Mouse (Mus musculus) erythroid progenitor cell, adult 5-6 weeks (primary cell): ENCODE results near the gene Tmem238. TPM values are rescaled to one million over a fixed set of nuclear protein-coding genes. Genes with fewer than 3 reads are reported as not detected.

Experiments
- ATAC-seq: replicated peaks from 2 replicates; pipeline ENCODE4 v1.8.0; 2016; ENCODE audit warnings: moderate number of reproducible peaks, mild to moderate bottlenecking, moderate TSS enrichment, inconsistent platforms; ENCODE audit not compliant: poor library complexity, low FRiP score, severe bottlenecking
- total RNA-seq, 2 experiments: library from RNA; stranded (forward) in 1 of 2; stranded (reverse) in 1 of 2; fragments of 150-400 nt in 1 of 2; fragments of 186-747, 209-891 nt in 1 of 2; gene quantifications; 2 replicates each; pipeline versions ENCODE4 v1.2.3 to v1.2.4; 2015 to 2017; ENCODE audit warnings: low replicate concordance in 2 of 2

The Tmem238 gene
- total RNA-seq, 2 experiments from 2014 or later, result 0.98 TPM; not detected in 1

- peak; percentile 74 for ATAC-seq
These were observed 37.3 kb downstream of the Tmem238 start for GRCm38 (mm10) chr7:4751971-4752820.

DNA sequence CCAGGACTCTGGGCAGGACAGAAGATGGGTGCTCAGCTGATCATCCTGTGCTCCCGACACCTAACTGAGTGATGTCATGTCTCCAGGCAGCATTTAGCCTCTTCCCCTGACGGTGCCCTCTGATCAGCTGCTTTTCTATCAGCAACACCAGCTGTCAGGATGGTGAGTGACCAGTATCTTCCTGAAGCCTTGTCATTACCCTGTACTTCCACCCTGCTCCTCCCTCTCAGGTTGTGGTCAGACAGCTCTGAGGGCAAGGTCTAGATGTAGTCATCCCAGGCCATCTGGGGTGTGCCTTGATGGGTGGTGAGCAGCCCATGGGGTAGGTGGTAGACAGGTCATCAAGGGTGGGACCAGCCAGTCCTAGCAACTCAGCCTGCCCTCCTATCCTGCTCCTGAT is 40.3 kb downstream of the Tmem238 start:
- peak; percentile 20 for ATAC-seq

- no peak for ATAC-seq
These were observed 41.1 kb downstream of the Tmem238 start for GRCm38 (mm10) chr7:4748321-4748720.

DNA sequence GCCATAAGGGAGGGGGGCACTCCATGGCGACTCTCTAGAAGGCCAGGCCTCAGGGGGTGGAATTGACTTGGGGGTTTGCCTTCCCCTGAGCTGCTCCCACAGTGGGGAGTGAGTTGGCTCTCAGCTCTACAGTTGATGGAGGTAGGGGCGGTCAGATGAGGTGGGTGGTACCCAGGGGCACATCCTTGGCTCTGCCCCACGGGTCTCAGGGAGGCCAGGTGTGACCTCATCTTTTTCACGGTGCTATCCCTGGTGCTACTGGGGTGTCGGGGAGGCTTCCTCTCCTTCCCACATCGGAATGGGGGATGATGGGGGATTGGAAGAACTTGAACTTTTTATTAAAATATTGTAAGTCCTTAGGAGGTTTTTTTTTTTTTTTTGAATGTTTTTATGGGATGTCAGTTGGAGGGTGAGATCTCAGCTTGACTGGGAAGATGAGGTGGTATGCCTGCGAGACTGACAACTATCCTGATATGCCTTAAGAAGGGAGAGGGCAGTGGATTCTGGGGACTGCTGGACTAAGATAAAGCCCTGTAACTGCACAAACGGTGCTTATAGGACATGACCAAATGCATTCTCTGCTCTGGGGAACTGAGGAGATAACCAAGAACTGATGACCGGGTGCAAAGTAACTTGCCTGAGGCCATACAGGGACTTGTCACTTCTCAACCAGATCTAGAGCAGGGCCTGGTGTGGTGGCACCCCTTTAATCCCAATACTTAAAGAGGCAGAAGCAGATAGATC is 42.1 kb downstream of the Tmem238 start:
- ATAC-seq, result peak; percentile 61

DNA sequence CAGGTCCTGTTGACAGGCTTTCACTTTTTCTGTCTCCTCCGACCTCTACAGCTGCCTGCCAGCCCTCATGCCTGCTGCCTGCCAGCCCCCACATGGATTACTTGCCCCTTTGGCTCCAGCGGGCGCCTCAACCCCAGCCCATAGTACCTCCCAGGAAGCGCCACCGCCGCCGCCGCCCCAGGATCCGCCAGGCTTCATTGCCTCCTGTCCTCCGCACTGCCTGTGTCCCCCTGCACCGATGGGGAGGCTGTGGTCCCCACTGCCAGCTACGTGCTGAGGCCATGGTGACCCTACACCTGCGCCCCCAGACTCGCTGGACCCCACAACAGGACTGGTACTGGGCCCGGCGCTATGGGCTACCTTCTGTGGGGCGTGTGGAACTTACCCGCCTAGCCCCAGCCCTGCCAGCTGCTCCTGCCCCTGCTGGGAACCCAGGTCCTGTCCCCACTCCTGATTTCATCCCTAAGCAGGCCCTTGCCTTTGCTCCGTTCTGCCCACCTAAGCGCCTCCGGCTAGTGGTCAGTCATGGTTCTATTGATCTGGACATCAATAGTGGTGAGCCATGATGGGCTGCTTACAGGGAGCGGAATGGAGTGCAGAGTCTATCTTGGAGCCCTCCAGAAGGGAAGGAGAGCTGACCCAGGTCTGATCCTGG is 43.0 kb downstream of the Tmem238 start:
- ATAC-seq, result no peak

- no peak for ATAC-seq
These were observed 44.6 kb downstream of the Tmem238 start for GRCm38 (mm10) chr7:4744886-4745285.

GRCm38 (mm10) chr7:4743354-4743753 is 46.1 kb downstream of the Tmem238 start:
- no peak for ATAC-seq

DNA sequence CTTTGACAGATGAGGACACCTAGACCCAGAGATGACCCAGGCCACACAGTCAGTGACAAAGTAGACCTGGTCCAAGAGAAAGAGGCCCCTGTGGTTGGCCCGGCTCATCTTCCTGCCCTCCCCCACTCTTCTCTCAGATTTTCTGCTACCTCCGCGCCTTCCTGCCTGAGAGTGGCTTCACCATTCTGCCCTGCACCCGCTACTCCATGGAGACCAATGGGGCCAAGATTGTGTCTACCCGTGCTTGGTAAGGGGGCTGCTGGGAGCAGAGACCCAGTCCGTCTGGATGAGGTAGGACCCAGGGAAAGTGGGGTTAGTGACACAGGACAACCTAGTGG is 47.0 kb downstream of the Tmem238 start:
- ATAC-seq, result no peak

- ATAC-seq, result no peak
These were observed 47.6 kb downstream of the Tmem238 start for GRCm38 (mm10) chr7:4741672-4742481.

DNA sequence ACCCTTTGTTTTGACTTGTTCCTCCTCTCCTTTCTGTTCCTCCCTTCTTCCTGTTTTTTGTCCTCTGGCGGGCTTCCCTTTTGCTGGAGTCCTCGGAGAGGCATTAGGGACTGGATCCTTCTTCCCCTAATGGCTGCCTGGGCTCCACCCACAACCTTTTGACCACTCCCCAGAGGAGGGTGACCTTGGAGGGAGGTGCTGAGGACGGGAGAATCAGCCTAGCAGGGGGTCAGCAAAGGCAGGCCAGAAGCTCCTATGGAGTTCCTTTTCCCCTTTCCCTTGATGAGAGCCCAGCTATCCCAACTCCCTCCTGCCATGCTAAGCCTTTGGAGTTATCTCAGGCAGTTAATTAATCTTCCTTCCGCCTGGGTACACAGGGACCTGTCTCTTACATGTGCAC is 48.3 kb downstream of the Tmem238 start:
- ATAC-seq, result peak; percentile 70

DNA sequence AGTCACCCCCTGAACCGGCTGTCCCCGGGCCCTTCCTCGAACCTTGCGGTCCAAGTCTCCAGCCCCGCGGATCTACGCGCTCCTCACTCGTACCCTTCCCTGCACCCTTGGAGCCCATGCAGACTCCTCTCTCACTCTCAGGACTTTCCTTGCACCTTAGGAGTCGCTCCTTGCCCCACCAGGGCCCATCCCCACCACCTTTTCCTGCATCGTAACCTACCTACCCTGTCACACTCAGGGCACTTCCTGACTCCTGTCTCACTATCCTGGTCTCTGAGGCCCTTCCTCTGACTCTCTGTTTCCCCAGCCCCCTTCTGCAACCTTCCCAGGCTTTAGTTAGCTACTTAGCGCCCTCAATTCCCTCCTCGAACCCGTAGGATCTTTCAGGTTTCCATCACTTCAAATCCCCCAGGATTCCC is 49.1 kb downstream of the Tmem238 start:
- ATAC-seq, result no peak

DNA sequence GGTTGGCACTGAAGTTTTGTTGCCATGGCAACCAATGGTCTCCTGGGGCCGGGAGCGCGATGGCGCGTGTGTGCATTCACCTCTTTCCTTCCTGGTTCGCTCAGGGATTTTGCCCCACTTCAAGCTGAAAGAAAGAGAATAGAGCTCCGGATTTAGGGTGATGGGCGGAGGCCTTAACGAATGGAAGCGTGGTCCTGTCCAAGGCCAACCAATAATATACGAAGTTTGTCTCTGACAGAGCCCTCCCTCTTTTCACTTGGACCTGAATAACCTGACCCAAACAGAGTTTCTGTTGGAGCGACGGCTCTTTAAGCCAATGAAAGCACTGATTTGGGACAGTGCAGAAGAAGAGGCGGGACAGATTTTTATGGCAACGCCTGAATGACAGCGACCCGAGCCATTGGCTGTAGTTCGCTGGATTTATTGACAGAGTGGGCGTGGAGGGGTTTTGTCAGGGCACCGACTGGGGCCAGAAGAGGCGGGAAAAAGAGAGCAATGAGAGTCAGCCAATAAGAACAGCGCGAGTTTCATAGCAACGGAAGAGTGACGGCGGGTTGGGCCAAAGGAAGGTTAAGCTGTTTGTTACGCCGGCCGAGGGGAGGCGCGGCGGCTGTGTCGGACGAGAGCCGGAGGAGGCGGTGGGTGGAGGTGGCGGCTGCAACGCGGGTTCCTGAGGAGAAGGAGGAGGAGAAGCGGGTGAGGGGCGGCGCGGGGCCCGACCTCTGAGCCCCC is 49.7 kb downstream of the Tmem238 start, which contains the start of gene Kmt5c:
TSS of gene Kmt5c (plus strand) at position 572 of the 732 bp plus-strand sequence.
- ATAC-seq, result peak; percentile 86

- ATAC-seq, result no peak
These were observed 50.4 kb downstream of the Tmem238 start for GRCm38 (mm10) chr7:4739041-4739543.

Other genes starting within 250 kb of the Tmem238 start
Only the 30 nearest of the 31 such genes appear.
- gene Syt5, start 242.1 kb downstream of the Tmem238 start, total RNA-seq (2015; ENCODE audit: low replicate concordance), result not detected in 2 replicates
- not detected in 2 replicates for gene Syt5, start 242.1 kb downstream of the Tmem238 start, total RNA-seq (2017; ENCODE audit: low replicate concordance)
- not detected in 2 replicates for gene Ptprh, start 185.6 kb downstream of the Tmem238 start, total RNA-seq (2015; ENCODE audit: low replicate concordance)
- not detected in 2 replicates for gene Ptprh, start 185.6 kb downstream of the Tmem238 start, total RNA-seq (2017; ENCODE audit: low replicate concordance)
- 72.1 and 91.0 TPM in 2 replicates for gene Tmem86b, start 158.2 kb downstream of the Tmem238 start, total RNA-seq (2015; ENCODE audit: low replicate concordance)
- 37.6 and 45.8 TPM in 2 replicates for gene Tmem86b, start 158.2 kb downstream of the Tmem238 start, total RNA-seq (2017; ENCODE audit: low replicate concordance)
- gene Ppp6r1, start 130.6 kb downstream of the Tmem238 start, total RNA-seq (2015; ENCODE audit: low replicate concordance), result 62.0 and 84.3 TPM in 2 replicates
- gene Ppp6r1, start 130.6 kb downstream of the Tmem238 start, total RNA-seq (2017; ENCODE audit: low replicate concordance), result 73.6 and 85.1 TPM in 2 replicates
- gene Hspbp1, start 104.6 kb downstream of the Tmem238 start, total RNA-seq (2015; ENCODE audit: low replicate concordance), result 4.0 and 32.3 TPM in 2 replicates
- gene Hspbp1, start 104.6 kb downstream of the Tmem238 start, total RNA-seq (2017; ENCODE audit: low replicate concordance), result 2.8 and 3.2 TPM in 2 replicates
- not detected in 2 replicates for gene Brsk1, start 99.1 kb downstream of the Tmem238 start, total RNA-seq (2015; ENCODE audit: low replicate concordance)
- gene Brsk1, start 99.1 kb downstream of the Tmem238 start, total RNA-seq (2017; ENCODE audit: low replicate concordance), result not detected in 2 replicates
- gene Tmem150b, start 64.4 kb downstream of the Tmem238 start, total RNA-seq (2015; ENCODE audit: low replicate concordance), result 1.4 TPM in 1 of 2 replicates, not detected in the other
- gene Tmem150b, start 64.4 kb downstream of the Tmem238 start, total RNA-seq (2017; ENCODE audit: low replicate concordance), result 0.68 TPM in 1 of 2 replicates, not detected in the other
- 24.9 and 33.1 TPM in 2 replicates for gene Kmt5c, start 49.5 kb downstream of the Tmem238 start, total RNA-seq (2015; ENCODE audit: low replicate concordance)
- gene Kmt5c, start 49.5 kb downstream of the Tmem238 start, total RNA-seq (2017; ENCODE audit: low replicate concordance), result 59.4 and 64.2 TPM in 2 replicates
- gene Cox6b2, start 36.6 kb downstream of the Tmem238 start, total RNA-seq (2015; ENCODE audit: low replicate concordance), result 54.1 and 81.8 TPM in 2 replicates
- 49.8 and 94.9 TPM in 2 replicates for gene Cox6b2, start 36.6 kb downstream of the Tmem238 start, total RNA-seq (2017; ENCODE audit: low replicate concordance)
- gene Fam71e2, start 18.4 kb downstream of the Tmem238 start, total RNA-seq (2015; ENCODE audit: low replicate concordance), result not detected in 2 replicates
- gene Fam71e2, start 18.4 kb downstream of the Tmem238 start, total RNA-seq (2017; ENCODE audit: low replicate concordance), result not detected in 2 replicates
- gene Il11, start 6.8 kb downstream of the Tmem238 start, total RNA-seq (2015; ENCODE audit: low replicate concordance), result not detected in 2 replicates
- not detected in 2 replicates for gene Il11, start 6.8 kb downstream of the Tmem238 start, total RNA-seq (2017; ENCODE audit: low replicate concordance)
- not detected in 2 replicates for gene Tmem190, start 6.7 kb downstream of the Tmem238 start, total RNA-seq (2015; ENCODE audit: low replicate concordance)
- not detected in 2 replicates for gene Tmem190, start 6.7 kb downstream of the Tmem238 start, total RNA-seq (2017; ENCODE audit: low replicate concordance)
- gene Rpl28, start 3.2 kb upstream of the Tmem238 start, total RNA-seq (2015; ENCODE audit: low replicate concordance), result 603 and 642 TPM in 2 replicates
- gene Rpl28, start 3.2 kb upstream of the Tmem238 start, total RNA-seq (2017; ENCODE audit: low replicate concordance), result 83.6 and 269 TPM in 2 replicates
- 686 and 831 TPM in 2 replicates for gene Ube2s, start 22.9 kb upstream of the Tmem238 start, total RNA-seq (2015; ENCODE audit: low replicate concordance)
- 310 and 437 TPM in 2 replicates for gene Ube2s, start 22.9 kb upstream of the Tmem238 start, total RNA-seq (2017; ENCODE audit: low replicate concordance)
- not detected in 2 replicates for gene Shisa7, start 55.0 kb upstream of the Tmem238 start, total RNA-seq (2015; ENCODE audit: low replicate concordance)
- gene Shisa7, start 55.0 kb upstream of the Tmem238 start, total RNA-seq (2017; ENCODE audit: low replicate concordance), result not detected in 2 replicates
- gene Isoc2b, start 80.6 kb upstream of the Tmem238 start, total RNA-seq (2015; ENCODE audit: low replicate concordance), result not detected in 2 replicates
- gene Isoc2b, start 80.6 kb upstream of the Tmem238 start, total RNA-seq (2017; ENCODE audit: low replicate concordance), result 1.5 TPM in 1 of 2 replicates, not detected in the other
- 2.2 TPM in 1 of 2 replicates, not detected in the other for gene Isoc2a, start 87.5 kb upstream of the Tmem238 start, total RNA-seq (2015; ENCODE audit: low replicate concordance)
- gene Isoc2a, start 87.5 kb upstream of the Tmem238 start, total RNA-seq (2017; ENCODE audit: low replicate concordance), result 0.26 and 1.8 TPM in 2 replicates
- not detected in 2 replicates for gene Gm36210, start 116.9 kb upstream of the Tmem238 start, total RNA-seq (2015; ENCODE audit: low replicate concordance)
- not detected in 2 replicates for gene Gm36210, start 116.9 kb upstream of the Tmem238 start, total RNA-seq (2017; ENCODE audit: low replicate concordance)
- gene Zfp628, start 125.6 kb upstream of the Tmem238 start, total RNA-seq (2015; ENCODE audit: low replicate concordance), result 7.1 and 8.6 TPM in 2 replicates
- 4.6 and 11.6 TPM in 2 replicates for gene Zfp628, start 125.6 kb upstream of the Tmem238 start, total RNA-seq (2017; ENCODE audit: low replicate concordance)
- 2.9 TPM in 1 of 2 replicates, not detected in the other for gene Nat14, start 132.4 kb upstream of the Tmem238 start, total RNA-seq (2015; ENCODE audit: low replicate concordance)
- gene Nat14, start 132.4 kb upstream of the Tmem238 start, total RNA-seq (2017; ENCODE audit: low replicate concordance), result 0.64 and 4.4 TPM in 2 replicates
- not detected in 2 replicates for gene Ssc5d, start 136.1 kb upstream of the Tmem238 start, total RNA-seq (2015; ENCODE audit: low replicate concordance)
- not detected in 2 replicates for gene Ssc5d, start 136.1 kb upstream of the Tmem238 start, total RNA-seq (2017; ENCODE audit: low replicate concordance)
- gene Sbk2, start 174.8 kb upstream of the Tmem238 start, total RNA-seq (2015; ENCODE audit: low replicate concordance), result not detected in 2 replicates
- not detected in 2 replicates for gene Sbk2, start 174.8 kb upstream of the Tmem238 start, total RNA-seq (2017; ENCODE audit: low replicate concordance)
- not detected in 2 replicates for gene Sbk3, start 181.5 kb upstream of the Tmem238 start, total RNA-seq (2015; ENCODE audit: low replicate concordance)
- not detected in 2 replicates for gene Sbk3, start 181.5 kb upstream of the Tmem238 start, total RNA-seq (2017; ENCODE audit: low replicate concordance)
- gene Zfp579, start 206.5 kb upstream of the Tmem238 start, total RNA-seq (2015; ENCODE audit: low replicate concordance), result 9.2 TPM in 1 of 2 replicates, not detected in the other
- 1.8 TPM in 1 of 2 replicates, not detected in the other for gene Zfp579, start 206.5 kb upstream of the Tmem238 start, total RNA-seq (2017; ENCODE audit: low replicate concordance)
- 4.7 and 16.3 TPM in 2 replicates for gene Zfp524, start 224.8 kb upstream of the Tmem238 start, total RNA-seq (2015; ENCODE audit: low replicate concordance)
- 0.64 and 3.2 TPM in 2 replicates for gene Zfp524, start 224.8 kb upstream of the Tmem238 start, total RNA-seq (2017; ENCODE audit: low replicate concordance)
- gene Fiz1, start 225.0 kb upstream of the Tmem238 start, total RNA-seq (2015; ENCODE audit: low replicate concordance), result 11.9 and 14.7 TPM in 2 replicates
- gene Fiz1, start 225.0 kb upstream of the Tmem238 start, total RNA-seq (2017; ENCODE audit: low replicate concordance), result 5.6 and 9.1 TPM in 2 replicates
- 5.0 TPM in 1 of 2 replicates, not detected in the other for gene Gm44973, start 225.8 kb upstream of the Tmem238 start, total RNA-seq (2015; ENCODE audit: low replicate concordance)
- gene Gm44973, start 225.8 kb upstream of the Tmem238 start, total RNA-seq (2017; ENCODE audit: low replicate concordance), result 1.4 TPM in 1 of 2 replicates, not detected in the other
- 9.0 and 9.2 TPM in 2 replicates for gene Zfp865, start 230.7 kb upstream of the Tmem238 start, total RNA-seq (2015; ENCODE audit: low replicate concordance)
- gene Zfp865, start 230.7 kb upstream of the Tmem238 start, total RNA-seq (2017; ENCODE audit: low replicate concordance), result 6.3 and 7.6 TPM in 2 replicates
- not detected in 2 replicates for gene Ccdc106, start 230.9 kb upstream of the Tmem238 start, total RNA-seq (2015; ENCODE audit: low replicate concordance)
- not detected in 2 replicates for gene Ccdc106, start 230.9 kb upstream of the Tmem238 start, total RNA-seq (2017; ENCODE audit: low replicate concordance)
- not detected in 2 replicates for gene 4632433K11Rik, start 244.5 kb upstream of the Tmem238 start, total RNA-seq (2015; ENCODE audit: low replicate concordance)
- not detected in 2 replicates for gene 4632433K11Rik, start 244.5 kb upstream of the Tmem238 start, total RNA-seq (2017; ENCODE audit: low replicate concordance)